Mouse (Mus musculus): ENCODE measurements at regions not wholly inside any gene's neighbourhood (a gene's known extent, or its start where the extent isn't known, plus 50 kb on each side); places are given as distances from the start of the nearest gene placed in this dataset.

DNA sequence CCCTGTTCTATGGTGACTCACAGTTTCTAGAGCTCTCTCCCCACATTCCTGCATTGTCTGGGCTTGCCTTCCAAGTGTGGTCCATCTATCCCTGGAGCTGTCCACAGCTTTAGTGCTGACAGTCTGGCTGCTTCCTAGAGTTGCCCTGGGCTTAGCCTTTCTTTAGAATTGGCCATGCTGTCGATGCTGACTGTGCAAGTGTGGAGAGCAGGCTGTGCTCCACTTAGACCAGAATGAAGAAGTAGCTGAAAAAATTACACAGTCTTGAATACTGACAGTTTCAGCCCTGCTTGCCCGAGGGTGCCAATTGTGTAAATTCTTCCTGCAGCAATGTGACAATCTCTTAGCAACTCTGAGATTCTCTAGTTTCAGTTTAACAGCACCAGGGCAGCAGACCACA is 203.3 kb upstream of the Tmpo start:
- no peaks in the 10 kb centered on the region for H3K36me3 ChIP-seq (replicated peaks in 1 of 2; ENCODE audit: control insufficient read depth in 1 of 2, insufficient read depth in 1 of 2, low read length in 1 of 2)
- H3K27ac ChIP-seq (ENCODE audit: insufficient read depth, low read depth): no peak overlapping the region
- peak overlapping the region; percentile 25; the same call in 1 of the 2 replicates for H3K4me2 ChIP-seq (ENCODE audit: insufficient read depth, low read depth, poor library complexity, severe bottlenecking)
- no peak for TF ChIP-seq BHLHE40 (IDR thresholded peaks at IDR 0.05; ENCODE audit: low read depth, low read length)
- TF ChIP-seq TBP (conservative IDR thresholded peaks at IDR 0.05; ENCODE audit: low read depth, low read length): no peak
- TF ChIP-seq CHD1 (IDR thresholded peaks at IDR 0.05; ENCODE audit: low read depth, low read length): no peak
- no peak for TF ChIP-seq ZKSCAN1 (IDR thresholded peaks at IDR 0.05; ENCODE audit: borderline replicate concordance, low read depth, low read length)
- no peak for TF ChIP-seq MYC (IDR thresholded peaks at IDR 0.05; ENCODE audit: low read depth, low read length)
- TF ChIP-seq SMC3 (IDR thresholded peaks at IDR 0.05; ENCODE audit: low read depth, low read length): no peak
- no peak for TF ChIP-seq NELFE (IDR thresholded peaks at IDR 0.05; ENCODE audit: low read depth, low read length)
- no peak for TF ChIP-seq E2F4 (IDR thresholded peaks at IDR 0.05; ENCODE audit: insufficient replicate concordance, low read depth, low read length)
- TF ChIP-seq NRF1 (IDR thresholded peaks at IDR 0.05; ENCODE audit: low read depth, low read length): no peak
- no peak for TF ChIP-seq IRF4 (IDR thresholded peaks at IDR 0.05; ENCODE audit: low read depth, low read length)
- TF ChIP-seq HCFC1 (IDR thresholded peaks at IDR 0.05; ENCODE audit: low read depth, low read length): no peak
- no peak for TF ChIP-seq TCF12 (IDR thresholded peaks at IDR 0.05; ENCODE audit: low read depth, low read length)
- no peak for TF ChIP-seq JUN (IDR thresholded peaks at IDR 0.05; ENCODE audit: insufficient read depth, low read depth, low read length)
- no peak for TF ChIP-seq ELF1 (IDR thresholded peaks at IDR 0.05; ENCODE audit: low read depth, low read length)
- no peak for TF ChIP-seq SIN3A (IDR thresholded peaks at IDR 0.05; ENCODE audit: low read length)
- no peak for TF ChIP-seq EP300 (IDR thresholded peaks at IDR 0.05; ENCODE audit: low read length)
- no peak for TF ChIP-seq POLR2AphosphoS2 (IDR thresholded peaks at IDR 0.05; ENCODE audit: low read depth, low read length)
- in situ Hi-C loops (cut with MboI; ENCODE audit: low pct_ligation_motif_present, low pct_unique_long_range_greater_than_20kb, low sequenced_read_pairs) (no loop called here), dilution Hi-C loops (cut with MboI; ENCODE audit: extremely low pct_ligation_motif_present, extremely low pct_unique_long_range_greater_than_20kb, low sequenced_read_pairs) (no loop called here)
- H3K9ac ChIP-seq (ENCODE audit: insufficient read depth, low read depth): no peak overlapping the region
- no peak for DNase-seq (ENCODE audit: extremely low read depth)
- H3K27me3 ChIP-seq (replicated peaks): no peaks in the 10 kb centered on the region
- H3K79me2 ChIP-seq (replicated peaks; ENCODE audit: control insufficient read depth, extremely low read depth, insufficient read depth, poor library complexity, severe bottlenecking): no peaks in the 10 kb centered on the region
- no peak overlapping the region for H3K4me3 ChIP-seq (replicated peaks in 1 of 3; ENCODE audit: low read depth in 2 of 3, low read length in 2 of 3, poor library complexity in 1 of 3)
- no peaks in the 10 kb centered on the region for H3K9me3 ChIP-seq (replicated peaks; ENCODE audit: low read length)
- no peaks in the 10 kb centered on the region for H3K4me1 ChIP-seq (ENCODE audit: control insufficient read depth in 1 of 2, insufficient read depth in 2 of 2)

DNA sequence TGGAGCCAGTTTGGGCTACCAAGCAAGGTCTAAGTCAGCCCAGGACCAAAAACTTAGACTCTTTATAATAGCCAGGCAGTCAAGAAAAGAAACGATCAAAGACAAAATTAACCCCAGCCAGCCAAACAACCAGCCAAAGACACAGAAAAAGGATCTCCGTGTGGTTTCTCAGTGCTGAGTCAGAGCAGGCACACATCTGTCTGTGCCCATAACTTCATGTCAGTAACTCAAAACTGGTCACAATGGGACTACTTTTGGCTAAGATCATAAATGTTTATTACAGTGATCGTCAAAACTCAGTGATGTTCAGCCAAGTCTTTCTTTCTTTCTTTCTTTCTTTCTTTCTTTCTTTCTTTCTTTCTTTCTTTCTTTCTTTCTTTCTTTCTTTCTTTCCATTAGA is 195.6 kb upstream of the Tmpo start:
- in situ Hi-C loops (cut with MboI; ENCODE audit: low pct_ligation_motif_present, low pct_unique_long_range_greater_than_20kb, low sequenced_read_pairs): no loop called here
- Histone ChIP-seq H3K9me3 (replicated peaks; ENCODE audit: low read length) (no peaks in the 10 kb centered on the region), H3K9ac (ENCODE audit: insufficient read depth, low read depth) (no peak overlapping the region), H3K4me2 (ENCODE audit: insufficient read depth, low read depth, poor library complexity, severe bottlenecking) (peak overlapping the region; percentile 8; the same call in 1 of the 2 replicates), H3K27ac (ENCODE audit: insufficient read depth, low read depth) (no peak overlapping the region), H3K4me1 (ENCODE audit: control insufficient read depth in 1 of 2, insufficient read depth in 2 of 2) (no peaks in the 10 kb centered on the region), H3K36me3 (replicated peaks in 1 of 2; ENCODE audit: control insufficient read depth in 1 of 2, insufficient read depth in 1 of 2, low read length in 1 of 2) (no peaks in the 10 kb centered on the region), H3K27me3 (replicated peaks) (peaks cover 2% of the 10 kb centered on the region), H3K79me2 (replicated peaks; ENCODE audit: control insufficient read depth, extremely low read depth, insufficient read depth, poor library complexity, severe bottlenecking) (no peaks in the 10 kb centered on the region), H3K4me3 (replicated peaks in 1 of 3; ENCODE audit: low read depth in 2 of 3, low read length in 2 of 3, poor library complexity in 1 of 3) (no peak overlapping the region)
- DNase-seq (ENCODE audit: extremely low read depth): no peak
- dilution Hi-C loops (cut with MboI; ENCODE audit: extremely low pct_ligation_motif_present, extremely low pct_unique_long_range_greater_than_20kb, low sequenced_read_pairs): no loop called here
- TF ChIP-seq CTCF (conservative IDR thresholded peaks at IDR 0.05 in 1 of 2, IDR thresholded peaks at IDR 0.05 in 1 of 2; ENCODE audit: low read depth in 2 of 2, low read length in 2 of 2) (no peak), GABPA (IDR thresholded peaks at IDR 0.05; ENCODE audit: insufficient replicate concordance, low read depth, low read length) (no peak), UBTF (IDR thresholded peaks at IDR 0.05; ENCODE audit: low read depth, low read length) (no peak), ETS1 (conservative IDR thresholded peaks at IDR 0.05; ENCODE audit: low read depth, low read length) (no peak), CHD2 (IDR thresholded peaks at IDR 0.05; ENCODE audit: low read length) (no peak), USF2 (conservative IDR thresholded peaks at IDR 0.05; ENCODE audit: low read depth, low read length) (no peak), JUN (IDR thresholded peaks at IDR 0.05; ENCODE audit: insufficient read depth, low read depth, low read length) (no peak), PAX5 (IDR thresholded peaks at IDR 0.05; ENCODE audit: low read length) (no peak), USF1 (IDR thresholded peaks at IDR 0.05; ENCODE audit: low read depth, low read length) (no peak), NELFE (IDR thresholded peaks at IDR 0.05; ENCODE audit: low read depth, low read length) (no peak), RAD21 (IDR thresholded peaks at IDR 0.05; ENCODE audit: low read depth, low read length) (no peak), MAZ (IDR thresholded peaks at IDR 0.05; ENCODE audit: low read depth, low read length) (no peak), EP300 (IDR thresholded peaks at IDR 0.05; ENCODE audit: low read length) (no peak), TCF12 (IDR thresholded peaks at IDR 0.05; ENCODE audit: low read depth, low read length) (no peak), ZKSCAN1 (IDR thresholded peaks at IDR 0.05; ENCODE audit: borderline replicate concordance, low read depth, low read length) (no peak), CHD1 (IDR thresholded peaks at IDR 0.05; ENCODE audit: low read depth, low read length) (no peak), POLR2AphosphoS2 (IDR thresholded peaks at IDR 0.05; ENCODE audit: low read depth, low read length) (no peak)
